Mouse (Mus musculus) c-Kit-positive CD71-positive TER-119-positive erythroid progenitor cells, embryonic 14.5 days (primary cell): ENCODE results near the gene Map3k5.
"Not testable (repeated sequence)": the region's sequence is repeated elsewhere in the genome, so short reads cannot be mapped to it uniquely, and the experiment has no call there.

Source experiments
- DNase-seq: peaks from one replicate; pipeline ENCODE4 v3.0.0-alpha.2; 2013; ENCODE audit warnings: low spot score

The Map3k5 gene

GRCm38 (mm10) chr10:19934384-19935294, at the start of gene Map3k5:
Map3k5 (plus strand) TSS chr10:19934472.
- DNase-seq = no peak

GRCm38 (mm10) chr10:19886249-19886648, 48.0 kb upstream of the Map3k5 start:
- peak; percentile 15 for DNase-seq

GRCm38 (mm10) chr10:19889908-19890307, 44.4 kb upstream of the Map3k5 start:
- DNase-seq = no peak

GRCm38 (mm10) chr10:19891686-19892085, 42.6 kb upstream of the Map3k5 start:
- no peak for DNase-seq

- DNase-seq = no peak
These were observed 41.1 kb upstream of the Map3k5 start for GRCm38 (mm10) chr10:19893146-19893545.

GRCm38 (mm10) chr10:19893976-19894375, 40.3 kb upstream of the Map3k5 start:
- DNase-seq = peak; percentile 40

- no peak for DNase-seq
These were observed 34.1 kb upstream of the Map3k5 start for GRCm38 (mm10) chr10:19900191-19900590.

GRCm38 (mm10) chr10:19901992-19902391, 32.3 kb upstream of the Map3k5 start:
- no peak for DNase-seq

GRCm38 (mm10) chr10:19904077-19904820, 30.0 kb upstream of the Map3k5 start:
- DNase-seq = no peak

- DNase-seq = peak; percentile 88
These were observed 26.9 kb upstream of the Map3k5 start, which contains the start of gene Pex7 for GRCm38 (mm10) chr10:19907246-19907804. Pex7 (minus strand) TSS chr10:19907689.

GRCm38 (mm10) chr10:19908076-19908475, 26.2 kb upstream of the Map3k5 start:
- no peak for DNase-seq

GRCm38 (mm10) chr10:19910516-19910915, 23.8 kb upstream of the Map3k5 start:
- no peak for DNase-seq

- DNase-seq = no peak
These were observed 22.7 kb upstream of the Map3k5 start for GRCm38 (mm10) chr10:19911583-19911982.

- DNase-seq = no peak
These were observed 20.5 kb upstream of the Map3k5 start for GRCm38 (mm10) chr10:19913806-19914205.

- DNase-seq = no peak
These were observed 19.0 kb upstream of the Map3k5 start for GRCm38 (mm10) chr10:19915301-19915700.

- no peak for DNase-seq
These were observed 11.9 kb upstream of the Map3k5 start for GRCm38 (mm10) chr10:19922410-19922809.

- no peak for DNase-seq
These were observed 10.0 kb upstream of the Map3k5 start for GRCm38 (mm10) chr10:19924256-19924655.

- DNase-seq = not testable (repeated sequence)
These were observed 7.8 kb upstream of the Map3k5 start for GRCm38 (mm10) chr10:19926391-19926897.

GRCm38 (mm10) chr10:19928205-19928604, 6.1 kb upstream of the Map3k5 start:
- no peak for DNase-seq

- DNase-seq = no peak
These were observed 1.3 kb upstream of the Map3k5 start for GRCm38 (mm10) chr10:19932986-19933385.

- DNase-seq = no peak
These were observed 525 bp upstream of the Map3k5 start for GRCm38 (mm10) chr10:19933511-19934383.

- DNase-seq = no peak
These were observed 987 bp downstream of the Map3k5 start for GRCm38 (mm10) chr10:19935295-19935623.
